Mouse (Mus musculus): Measurements from ENCODE around the gene Spata3. TPM values are rescaled to one million over a fixed set of nuclear protein-coding genes. Genes with fewer than 3 reads are reported as not detected.
A peak's percentile ranks its signal among the peaks of the same experiment; 100 is the strongest.

Spata3 gene
- polyA plus RNA-seq, 1 experiment = not detected

DNA sequence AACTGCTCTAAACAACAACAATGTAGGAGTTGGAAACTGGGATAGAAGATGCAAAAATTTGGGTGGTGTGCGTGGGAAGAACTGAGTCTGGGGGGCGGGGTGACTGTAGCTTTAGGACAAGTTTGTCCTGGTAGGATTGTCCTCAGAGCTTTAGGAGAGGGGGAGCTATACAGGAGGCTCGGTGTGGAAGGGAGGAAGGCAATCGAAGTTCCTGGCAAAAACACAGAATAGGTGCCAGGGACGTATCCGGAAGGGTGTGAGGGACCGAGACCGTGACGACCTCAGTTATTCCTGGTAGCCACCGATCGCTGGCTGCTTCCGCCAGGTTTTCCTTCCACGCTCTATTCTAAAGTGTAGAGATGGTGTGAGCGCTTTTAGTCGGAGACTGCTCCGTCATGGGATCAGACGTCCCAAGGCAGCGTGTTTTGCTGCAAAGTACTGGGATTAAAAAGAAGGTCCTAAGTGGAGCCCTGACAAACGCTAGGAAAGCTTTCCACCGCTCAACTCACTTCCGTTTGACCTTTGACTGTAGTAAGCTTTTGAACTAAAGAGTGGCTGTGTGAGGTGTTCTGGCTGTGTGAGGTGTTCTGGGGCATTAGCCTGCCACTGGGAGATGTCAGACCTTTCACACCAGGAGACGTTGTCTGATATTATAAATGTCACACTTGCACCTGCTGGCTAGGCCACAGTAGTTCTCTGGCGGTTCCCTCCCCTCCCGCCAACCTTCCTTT is 30.4 kb downstream of the Spata3 start:
- no peak for TF ChIP-seq EP300 (IDR thresholded peaks at IDR 0.05; ENCODE audit: insufficient read depth, low read depth, low read length)
- TF ChIP-seq POLR2A (IDR thresholded peaks at IDR 0.05; ENCODE audit: insufficient read depth, low read length) = no peak

DNA sequence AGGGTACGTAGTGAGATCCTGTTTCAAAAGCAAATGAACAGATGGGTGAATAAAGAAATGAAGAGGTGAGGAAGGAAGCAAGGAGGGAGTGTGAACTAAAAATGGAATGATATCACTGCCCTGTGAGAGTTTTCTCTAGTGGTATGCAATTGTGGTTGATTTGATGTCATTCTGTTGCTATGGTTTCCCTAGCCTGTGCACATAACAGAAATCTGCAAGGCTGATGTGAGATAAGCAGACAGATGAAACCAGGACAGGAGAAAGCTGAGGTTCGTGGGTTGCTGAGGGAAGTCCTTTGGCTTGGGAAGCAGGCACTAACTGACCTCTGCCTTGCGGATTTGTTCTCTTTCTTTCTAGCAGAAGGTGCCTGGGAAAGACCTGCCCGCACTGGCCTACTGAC is 31.6 kb downstream of the Spata3 start:
- H3K27me3 ChIP-seq (ENCODE audit: control insufficient read depth, insufficient read depth, low read length, poor library complexity, severe bottlenecking) = peaks cover 16% of the 10 kb centered on the region
- TF ChIP-seq EP300 (IDR thresholded peaks at IDR 0.05; ENCODE audit: insufficient read depth, low read depth, low read length) (no peak), CTCF (IDR thresholded peaks at IDR 0.05; ENCODE audit: low read depth, low read length) (no peak), POLR2A (IDR thresholded peaks at IDR 0.05; ENCODE audit: insufficient read depth, low read length) (no peak)
- H3K27ac ChIP-seq (ENCODE audit: insufficient read depth, low read length) = no peak overlapping the region
- H3K9ac ChIP-seq (ENCODE audit: low read depth, poor library complexity, severe bottlenecking) = no peak overlapping the region
- H3K36me3 ChIP-seq (ENCODE audit: control insufficient read depth, insufficient read depth, low read length, poor library complexity, severe bottlenecking) = no peaks in the 10 kb centered on the region
- no peaks in the 10 kb centered on the region for H3K4me1 ChIP-seq (ENCODE audit: control insufficient read depth, insufficient read depth, low read length)
- H3K4me3 ChIP-seq (ENCODE audit: low read depth, low read length) = no peak overlapping the region
- no peaks in the 10 kb centered on the region; the same call in 1 of the 2 replicates for H3K9me3 ChIP-seq (replicated peaks; ENCODE audit: control insufficient read depth, insufficient read depth, low read length, poor library complexity, severe bottlenecking)

More for the DNA sequence above, 30.4 kb downstream of the Spata3 start:
- peaks cover 16% of the 10 kb centered on the region for H3K27me3 ChIP-seq (ENCODE audit: control insufficient read depth, insufficient read depth, low read length, poor library complexity, severe bottlenecking)
- H3K27ac ChIP-seq (ENCODE audit: insufficient read depth, low read length) = no peak overlapping the region
- peaks cover 1% of the 10 kb centered on the region; the same call in 1 of the 2 replicates for H3K9me3 ChIP-seq (replicated peaks; ENCODE audit: control insufficient read depth, insufficient read depth, low read length, poor library complexity, severe bottlenecking)
- no peaks in the 10 kb centered on the region for H3K36me3 ChIP-seq (ENCODE audit: control insufficient read depth, insufficient read depth, low read length, poor library complexity, severe bottlenecking)
- no peak overlapping the region for H3K9ac ChIP-seq (ENCODE audit: low read depth, poor library complexity, severe bottlenecking)
- peak overlapping the region; percentile 23 for H3K4me3 ChIP-seq (ENCODE audit: low read depth, low read length)
- no peaks in the 10 kb centered on the region for H3K4me1 ChIP-seq (ENCODE audit: control insufficient read depth, insufficient read depth, low read length)

DNA sequence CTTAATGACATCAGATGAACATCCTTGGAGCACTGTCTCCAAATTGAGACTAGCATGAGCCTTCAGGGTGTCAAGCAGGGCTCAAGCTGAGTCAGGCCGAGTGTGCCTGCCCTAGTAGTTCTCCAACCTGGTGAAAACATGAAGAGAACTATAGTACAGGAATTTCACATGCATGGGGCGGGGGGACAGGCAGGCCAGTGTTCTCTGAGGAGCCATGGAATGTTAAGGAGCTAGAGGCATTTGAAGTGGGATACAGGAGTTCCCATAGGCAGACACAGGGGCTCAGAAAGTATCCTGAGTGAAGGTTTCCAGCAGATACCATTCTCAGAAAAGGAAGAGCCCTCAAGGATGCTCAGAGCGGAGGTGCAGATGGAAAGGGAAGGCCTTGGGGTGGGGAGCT is 32.1 kb downstream of the Spata3 start:
- no peaks in the 10 kb centered on the region; the same call in 1 of the 2 replicates for H3K9me3 ChIP-seq (replicated peaks; ENCODE audit: control insufficient read depth, insufficient read depth, low read length, poor library complexity, severe bottlenecking)
- no peak overlapping the region for H3K9ac ChIP-seq (ENCODE audit: low read depth, poor library complexity, severe bottlenecking)
- H3K27ac ChIP-seq (ENCODE audit: insufficient read depth, low read length) = no peak overlapping the region
- TF ChIP-seq CTCF (IDR thresholded peaks at IDR 0.05; ENCODE audit: low read depth, low read length) (no peak), EP300 (IDR thresholded peaks at IDR 0.05; ENCODE audit: insufficient read depth, low read depth, low read length) (no peak), POLR2A (IDR thresholded peaks at IDR 0.05; ENCODE audit: insufficient read depth, low read length) (no peak)
- H3K36me3 ChIP-seq (ENCODE audit: control insufficient read depth, insufficient read depth, low read length, poor library complexity, severe bottlenecking) = no peaks in the 10 kb centered on the region
- H3K4me3 ChIP-seq (ENCODE audit: low read depth, low read length) = no peak overlapping the region
- peaks cover 16% of the 10 kb centered on the region for H3K27me3 ChIP-seq (ENCODE audit: control insufficient read depth, insufficient read depth, low read length, poor library complexity, severe bottlenecking)
- H3K4me1 ChIP-seq (ENCODE audit: control insufficient read depth, insufficient read depth, low read length) = no peaks in the 10 kb centered on the region

DNA sequence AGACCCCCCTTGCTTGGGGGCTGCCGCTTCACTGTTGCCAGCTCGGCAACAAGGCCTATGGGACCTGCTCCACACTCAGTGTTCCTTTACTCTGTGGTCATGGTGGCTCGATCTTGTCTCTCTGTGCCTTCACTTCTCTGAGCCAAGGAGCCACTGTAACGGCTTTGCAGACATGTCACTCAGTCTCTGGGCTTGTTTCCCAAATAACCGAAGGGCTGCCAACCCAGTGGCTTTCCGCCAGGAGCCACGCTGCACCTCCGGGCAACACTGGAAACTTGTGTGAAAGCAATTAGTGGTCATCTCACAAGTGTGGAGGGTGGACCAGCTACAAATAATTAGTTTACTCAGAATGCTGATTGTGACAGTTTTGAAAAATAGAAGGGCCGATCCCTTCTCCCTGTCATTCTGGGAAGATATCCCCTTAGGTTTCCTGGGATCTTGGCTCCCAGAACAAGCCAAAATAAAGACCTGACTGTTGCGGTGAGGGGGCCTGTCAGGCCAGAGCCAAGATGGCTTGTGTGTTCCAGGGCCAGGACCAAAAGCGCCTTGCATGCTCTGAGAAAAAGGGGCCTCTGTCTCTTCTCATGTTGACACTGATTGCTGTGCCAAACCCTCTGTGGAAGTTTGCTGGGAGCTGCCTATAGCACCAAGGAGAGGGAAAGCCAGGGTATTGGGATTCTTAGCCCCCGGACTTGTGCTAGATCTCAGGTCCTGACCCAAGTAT is 36.7 kb downstream of the Spata3 start:
- H3K4me3 ChIP-seq (ENCODE audit: low read depth, low read length) = no peak overlapping the region
- H3K36me3 ChIP-seq (ENCODE audit: control insufficient read depth, insufficient read depth, low read length, poor library complexity, severe bottlenecking) = no peaks in the 10 kb centered on the region
- no peaks in the 10 kb centered on the region for H3K4me1 ChIP-seq (ENCODE audit: control insufficient read depth, insufficient read depth, low read length)
- no peak for TF ChIP-seq EP300 (IDR thresholded peaks at IDR 0.05; ENCODE audit: insufficient read depth, low read depth, low read length)
- TF ChIP-seq POLR2A (IDR thresholded peaks at IDR 0.05; ENCODE audit: insufficient read depth, low read length) = no peak
- no peak for TF ChIP-seq CTCF (IDR thresholded peaks at IDR 0.05; ENCODE audit: low read depth, low read length)
- no peak overlapping the region for H3K9ac ChIP-seq (ENCODE audit: low read depth, poor library complexity, severe bottlenecking)
- no peak overlapping the region for H3K27ac ChIP-seq (ENCODE audit: insufficient read depth, low read length)
- no peaks in the 10 kb centered on the region for H3K27me3 ChIP-seq (ENCODE audit: control insufficient read depth, insufficient read depth, low read length, poor library complexity, severe bottlenecking)
- H3K9me3 ChIP-seq (replicated peaks; ENCODE audit: control insufficient read depth, insufficient read depth, low read length, poor library complexity, severe bottlenecking) = no peaks in the 10 kb centered on the region; the same call in 1 of the 2 replicates

DNA sequence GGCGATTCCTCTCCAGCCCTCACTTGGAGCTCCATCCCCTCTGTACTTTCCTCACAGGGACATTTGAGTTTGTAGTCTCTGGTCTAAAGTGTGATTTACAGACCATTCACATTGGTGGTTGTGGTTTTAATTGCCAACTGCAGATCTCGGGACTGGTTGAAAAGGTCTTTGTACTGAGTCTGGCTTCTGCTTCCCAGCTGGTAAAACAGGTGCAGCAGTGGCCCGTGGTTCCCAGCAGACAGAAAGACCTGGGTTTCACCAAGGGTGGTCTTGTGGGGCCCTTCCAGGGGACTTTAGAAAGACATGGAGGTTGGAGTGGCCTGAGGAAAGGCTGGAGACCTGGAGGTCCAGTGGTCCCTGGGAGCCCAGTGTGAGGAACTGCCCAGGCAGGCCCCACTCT is 38.3 kb downstream of the Spata3 start:
- Histone ChIP-seq H3K9ac (ENCODE audit: low read depth, poor library complexity, severe bottlenecking) (no peak overlapping the region), H3K9me3 (replicated peaks; ENCODE audit: control insufficient read depth, insufficient read depth, low read length, poor library complexity, severe bottlenecking) (no peaks in the 10 kb centered on the region; the same call in 1 of the 2 replicates), H3K27ac (ENCODE audit: insufficient read depth, low read length) (no peak overlapping the region), H3K4me3 (ENCODE audit: low read depth, low read length) (no peak overlapping the region), H3K27me3 (ENCODE audit: control insufficient read depth, insufficient read depth, low read length, poor library complexity, severe bottlenecking) (no peaks in the 10 kb centered on the region), H3K4me1 (ENCODE audit: control insufficient read depth, insufficient read depth, low read length) (no peaks in the 10 kb centered on the region), H3K36me3 (ENCODE audit: control insufficient read depth, insufficient read depth, low read length, poor library complexity, severe bottlenecking) (no peaks in the 10 kb centered on the region)
- TF ChIP-seq EP300 (IDR thresholded peaks at IDR 0.05; ENCODE audit: insufficient read depth, low read depth, low read length) (no peak), CTCF (IDR thresholded peaks at IDR 0.05; ENCODE audit: low read depth, low read length) (no peak), POLR2A (IDR thresholded peaks at IDR 0.05; ENCODE audit: insufficient read depth, low read length) (no peak)

DNA sequence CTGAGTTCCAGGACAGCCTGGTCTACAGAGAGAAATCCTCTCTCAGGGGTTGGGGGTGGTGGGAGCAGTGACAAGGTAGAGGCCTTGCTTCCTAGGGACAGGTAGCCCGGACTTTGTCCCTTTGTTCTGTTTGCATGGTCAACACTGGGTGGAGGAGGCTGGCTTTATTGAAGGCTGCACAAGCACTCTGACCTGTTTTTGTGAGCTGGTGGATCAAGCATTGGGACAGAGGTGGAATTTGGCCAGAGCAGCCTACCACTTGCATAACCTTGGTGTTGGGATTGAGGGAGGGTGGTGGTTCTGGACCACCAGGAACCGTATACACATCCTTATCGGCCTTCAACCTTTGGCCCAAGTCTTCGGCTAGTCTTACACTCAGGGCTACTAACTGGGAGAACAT is 39.7 kb downstream of the Spata3 start:
- TF ChIP-seq POLR2A (IDR thresholded peaks at IDR 0.05; ENCODE audit: insufficient read depth, low read length) (no peak), EP300 (IDR thresholded peaks at IDR 0.05; ENCODE audit: insufficient read depth, low read depth, low read length) (no peak), CTCF (IDR thresholded peaks at IDR 0.05; ENCODE audit: low read depth, low read length) (no peak)
- Histone ChIP-seq H3K4me3 (ENCODE audit: low read depth, low read length) (no peak overlapping the region), H3K36me3 (ENCODE audit: control insufficient read depth, insufficient read depth, low read length, poor library complexity, severe bottlenecking) (no peaks in the 10 kb centered on the region), H3K9ac (ENCODE audit: low read depth, poor library complexity, severe bottlenecking) (no peak overlapping the region), H3K27me3 (ENCODE audit: control insufficient read depth, insufficient read depth, low read length, poor library complexity, severe bottlenecking) (no peaks in the 10 kb centered on the region), H3K4me1 (ENCODE audit: control insufficient read depth, insufficient read depth, low read length) (no peaks in the 10 kb centered on the region), H3K27ac (ENCODE audit: insufficient read depth, low read length) (no peak overlapping the region), H3K9me3 (replicated peaks; ENCODE audit: control insufficient read depth, insufficient read depth, low read length, poor library complexity, severe bottlenecking) (no peaks in the 10 kb centered on the region)

All from ES-Bruce4 (cell line).